Mouse (Mus musculus) CH12.LX (cell line): Measurements from ENCODE around the gene Lamc2.

Experiments used
- CTCF ChIP-seq, 2 experiments: IDR thresholded peaks in 1 of 2; conservative IDR thresholded peaks in 1 of 2; 2 replicates each; pipeline ENCODE4 v1.5.1; 2011 to 2012; ENCODE audit warnings: low read depth in 2 of 2, low read length in 2 of 2, improper control_type of control experiment in 1 of 2, inconsistent platforms in 1 of 2, mild to moderate bottlenecking in 1 of 2, moderate library complexity in 1 of 2
- E2F4 ChIP-seq: IDR thresholded peaks from 2 replicates; pipeline ENCODE4 v1.6.1; 2011; ENCODE audit warnings: low read depth, low read length, improper control_type of control experiment; ENCODE audit not compliant: insufficient replicate concordance
- ELF1 ChIP-seq: IDR thresholded peaks from 2 replicates; pipeline ENCODE4 v1.6.1; 2014; ENCODE audit warnings: low read depth, mild to moderate bottlenecking, inconsistent platforms, low read length, improper control_type of control experiment
- EP300 ChIP-seq: IDR thresholded peaks from 2 replicates; pipeline ENCODE4 v1.6.1; 2011; ENCODE audit warnings: low read length, improper control_type of control experiment
- MEF2A ChIP-seq: IDR thresholded peaks from 2 replicates; pipeline ENCODE4 v1.6.1; 2014; ENCODE audit warnings: low read depth, mild to moderate bottlenecking, inconsistent platforms, low read length, improper control_type of control experiment, borderline replicate concordance
- POLR2A ChIP-seq: IDR thresholded peaks from 2 replicates; pipeline ENCODE4 v1.6.1; 2011; ENCODE audit warnings: low read depth, mild to moderate bottlenecking, improper control_type of control experiment, low read length
- USF2 ChIP-seq: conservative IDR thresholded peaks from 2 replicates; pipeline ENCODE4 v1.6.1; 2011; ENCODE audit warnings: low read depth, low read length, improper control_type of control experiment

GRCm38 (mm10) chr1:153102296-153103185 lies 83.7 kb downstream of the Lamc2 start:
- no peak for TF ChIP-seq USF2
- no peak for TF ChIP-seq ELF1
- no peak for TF ChIP-seq POLR2A
- no peak for TF ChIP-seq CTCF (conservative IDR thresholded peaks at IDR 0.05 in 1 of 2, IDR thresholded peaks at IDR 0.05 in 1 of 2; ENCODE audit: low read depth in 2 of 2, low read length in 2 of 2)
- no peak for TF ChIP-seq EP300
- TF ChIP-seq E2F4 = no peak
- no peak for TF ChIP-seq MEF2A
